Mouse (Mus musculus): ENCODE measurements around the gene Gsap. TPM values are rescaled to one million over a fixed set of nuclear protein-coding genes. Genes with fewer than 3 reads are reported as not detected.

Gene Gsap
- polyA plus RNA-seq, 1 experiment: 4.5 TPM

- Histone ChIP-seq H3K79me3 (ENCODE audit: low read depth) (no peaks in the 10 kb centered on the region), H3K79me2 (ENCODE audit: control insufficient read depth, insufficient read depth) (peaks cover 22% of the 10 kb centered on the region), H3ac (ENCODE audit: control insufficient read depth, insufficient read length, low read depth) (peak overlapping the region; percentile 38), H3K27me3 (ENCODE audit: control insufficient read depth, insufficient read depth, insufficient read length) (no peaks in the 10 kb centered on the region), H3K36me3 (ENCODE audit: control insufficient read depth, insufficient read depth) (no peaks in the 10 kb centered on the region), H3K4me3 (ENCODE audit: insufficient read depth, poor library complexity, severe bottlenecking) (peak overlapping the region; percentile 54)
- TF ChIP-seq CTCF (IDR thresholded peaks at IDR 0.05; ENCODE audit: control insufficient read depth, insufficient read depth, insufficient read length) (no peak), USF1 (IDR thresholded peaks at IDR 0.05; ENCODE audit: low read depth) (no peak), MYOD1 (IDR thresholded peaks at IDR 0.05; ENCODE audit: control insufficient read depth, insufficient read length, low read depth) (no peak), MYOG (IDR thresholded peaks at IDR 0.05; ENCODE audit: control insufficient read depth, extremely low read depth, insufficient read length) (no peak), MAX (IDR thresholded peaks at IDR 0.05) (no peak), CEBPB (IDR thresholded peaks at IDR 0.05; ENCODE audit: low read depth) (no peak), FOSL1 (IDR thresholded peaks at IDR 0.05; ENCODE audit: insufficient read depth, low read length, poor library complexity, severe bottlenecking) (no peak)
Observed at GRCm38 (mm10) chr5:21186821-21187220, 766 bp downstream of the Gsap start.

- Histone ChIP-seq H3K79me2 (ENCODE audit: control insufficient read depth, insufficient read depth) (peaks cover 22% of the 10 kb centered on the region), H3K36me3 (ENCODE audit: control insufficient read depth, insufficient read depth) (no peaks in the 10 kb centered on the region), H3K27me3 (ENCODE audit: control insufficient read depth, insufficient read depth, insufficient read length) (no peaks in the 10 kb centered on the region), H3K79me3 (ENCODE audit: low read depth) (peaks cover 2% of the 10 kb centered on the region), H3ac (ENCODE audit: control insufficient read depth, insufficient read length, low read depth) (no peak overlapping the region), H3K4me3 (ENCODE audit: insufficient read depth, poor library complexity, severe bottlenecking) (no peak overlapping the region)
- TF ChIP-seq MYOG (IDR thresholded peaks at IDR 0.05; ENCODE audit: control insufficient read depth, extremely low read depth, insufficient read length) (no peak), MAX (IDR thresholded peaks at IDR 0.05) (no peak), USF1 (IDR thresholded peaks at IDR 0.05; ENCODE audit: low read depth) (no peak)
Observed at GRCm38 (mm10) chr5:21188435-21188834, 2.4 kb downstream of the Gsap start.

- Histone ChIP-seq H3ac (ENCODE audit: control insufficient read depth, insufficient read length, low read depth) (no peak overlapping the region), H3K4me3 (ENCODE audit: insufficient read depth, poor library complexity, severe bottlenecking) (no peak overlapping the region), H3K36me3 (ENCODE audit: control insufficient read depth, insufficient read depth) (no peaks in the 10 kb centered on the region), H3K79me3 (ENCODE audit: low read depth) (peaks cover 2% of the 10 kb centered on the region), H3K27me3 (ENCODE audit: control insufficient read depth, insufficient read depth, insufficient read length) (no peaks in the 10 kb centered on the region), H3K79me2 (ENCODE audit: control insufficient read depth, insufficient read depth) (peaks cover 22% of the 10 kb centered on the region)
- TF ChIP-seq USF1 (IDR thresholded peaks at IDR 0.05; ENCODE audit: low read depth) (no peak), MAX (IDR thresholded peaks at IDR 0.05) (no peak), MYOG (IDR thresholded peaks at IDR 0.05; ENCODE audit: control insufficient read depth, extremely low read depth, insufficient read length) (no peak), MYOD1 (IDR thresholded peaks at IDR 0.05; ENCODE audit: control insufficient read depth, insufficient read length, low read depth) (no peak), CEBPB (IDR thresholded peaks at IDR 0.05; ENCODE audit: low read depth) (no peak), CTCF (IDR thresholded peaks at IDR 0.05; ENCODE audit: control insufficient read depth, insufficient read depth, insufficient read length) (no peak), FOSL1 (IDR thresholded peaks at IDR 0.05; ENCODE audit: insufficient read depth, low read length, poor library complexity, severe bottlenecking) (no peak)
Observed at GRCm38 (mm10) chr5:21189036-21189435, 3.0 kb downstream of the Gsap start.

GRCm38 (mm10) chr5:21189460-21189859 lies 3.4 kb downstream of the Gsap start:
- no peak overlapping the region for H3ac ChIP-seq (ENCODE audit: control insufficient read depth, insufficient read length, low read depth)
- H3K79me2 ChIP-seq (ENCODE audit: control insufficient read depth, insufficient read depth): peaks cover 22% of the 10 kb centered on the region
- no peak overlapping the region for H3K4me3 ChIP-seq (ENCODE audit: insufficient read depth, poor library complexity, severe bottlenecking)
- no peaks in the 10 kb centered on the region for H3K27me3 ChIP-seq (ENCODE audit: control insufficient read depth, insufficient read depth, insufficient read length)
- TF ChIP-seq CTCF (IDR thresholded peaks at IDR 0.05; ENCODE audit: control insufficient read depth, insufficient read depth, insufficient read length): no peak
- no peak for TF ChIP-seq USF1 (IDR thresholded peaks at IDR 0.05; ENCODE audit: low read depth)
- no peak for TF ChIP-seq FOSL1 (IDR thresholded peaks at IDR 0.05; ENCODE audit: insufficient read depth, low read length, poor library complexity, severe bottlenecking)
- TF ChIP-seq MAX (IDR thresholded peaks at IDR 0.05): no peak
- TF ChIP-seq CEBPB (IDR thresholded peaks at IDR 0.05; ENCODE audit: low read depth): no peak
- no peak for TF ChIP-seq MYOG (IDR thresholded peaks at IDR 0.05; ENCODE audit: control insufficient read depth, extremely low read depth, insufficient read length)
- no peak for TF ChIP-seq MYOD1 (IDR thresholded peaks at IDR 0.05; ENCODE audit: control insufficient read depth, insufficient read length, low read depth)
- H3K79me3 ChIP-seq (ENCODE audit: low read depth): peaks cover 2% of the 10 kb centered on the region
- no peaks in the 10 kb centered on the region for H3K36me3 ChIP-seq (ENCODE audit: control insufficient read depth, insufficient read depth)

- Histone ChIP-seq H3K79me3 (ENCODE audit: low read depth) (no peaks in the 10 kb centered on the region), H3K4me3 (ENCODE audit: insufficient read depth, poor library complexity, severe bottlenecking) (no peak overlapping the region), H3K27me3 (ENCODE audit: control insufficient read depth, insufficient read depth, insufficient read length) (no peaks in the 10 kb centered on the region), H3ac (ENCODE audit: control insufficient read depth, insufficient read length, low read depth) (no peak overlapping the region), H3K36me3 (ENCODE audit: control insufficient read depth, insufficient read depth) (peaks cover 13% of the 10 kb centered on the region), H3K79me2 (ENCODE audit: control insufficient read depth, insufficient read depth) (no peaks in the 10 kb centered on the region)
- TF ChIP-seq CTCF (IDR thresholded peaks at IDR 0.05; ENCODE audit: control insufficient read depth, insufficient read depth, insufficient read length) (no peak), FOSL1 (IDR thresholded peaks at IDR 0.05; ENCODE audit: insufficient read depth, low read length, poor library complexity, severe bottlenecking) (no peak), MYOD1 (IDR thresholded peaks at IDR 0.05; ENCODE audit: control insufficient read depth, insufficient read length, low read depth) (no peak), MYOG (IDR thresholded peaks at IDR 0.05; ENCODE audit: control insufficient read depth, extremely low read depth, insufficient read length) (no peak), MAX (IDR thresholded peaks at IDR 0.05) (no peak), CEBPB (IDR thresholded peaks at IDR 0.05; ENCODE audit: low read depth) (no peak), USF1 (IDR thresholded peaks at IDR 0.05; ENCODE audit: low read depth) (no peak)
Observed at GRCm38 (mm10) chr5:21203504-21203903, 17.4 kb downstream of the Gsap start.

- Histone ChIP-seq H3K4me3 (ENCODE audit: insufficient read depth, poor library complexity, severe bottlenecking) (no peak overlapping the region), H3K79me3 (ENCODE audit: low read depth) (no peaks in the 10 kb centered on the region)
- TF ChIP-seq USF1 (IDR thresholded peaks at IDR 0.05; ENCODE audit: low read depth) (no peak), CEBPB (IDR thresholded peaks at IDR 0.05; ENCODE audit: low read depth) (no peak), MAX (IDR thresholded peaks at IDR 0.05) (no peak), MYOD1 (IDR thresholded peaks at IDR 0.05; ENCODE audit: control insufficient read depth, insufficient read length, low read depth) (no peak), MYOG (IDR thresholded peaks at IDR 0.05; ENCODE audit: control insufficient read depth, extremely low read depth, insufficient read length) (no peak), FOSL1 (IDR thresholded peaks at IDR 0.05; ENCODE audit: insufficient read depth, low read length, poor library complexity, severe bottlenecking) (no peak), CTCF (IDR thresholded peaks at IDR 0.05; ENCODE audit: control insufficient read depth, insufficient read depth, insufficient read length) (no peak)
Observed at GRCm38 (mm10) chr5:21204157-21204556, 18.1 kb downstream of the Gsap start.

More at GRCm38 (mm10) chr5:21204157-21204556, 18.1 kb downstream of the Gsap start:
- Histone ChIP-seq H3K27me3 (ENCODE audit: control insufficient read depth, insufficient read depth, insufficient read length) (no peaks in the 10 kb centered on the region), H3ac (ENCODE audit: control insufficient read depth, insufficient read length, low read depth) (no peak overlapping the region), H3K79me2 (ENCODE audit: control insufficient read depth, insufficient read depth) (no peaks in the 10 kb centered on the region), H3K36me3 (ENCODE audit: control insufficient read depth, insufficient read depth) (peaks cover 13% of the 10 kb centered on the region)

All from C2C12 (cell line).